Comparison of ENCODE assay signal across 13 mouse cellular contexts in the genomic region with DNA sequence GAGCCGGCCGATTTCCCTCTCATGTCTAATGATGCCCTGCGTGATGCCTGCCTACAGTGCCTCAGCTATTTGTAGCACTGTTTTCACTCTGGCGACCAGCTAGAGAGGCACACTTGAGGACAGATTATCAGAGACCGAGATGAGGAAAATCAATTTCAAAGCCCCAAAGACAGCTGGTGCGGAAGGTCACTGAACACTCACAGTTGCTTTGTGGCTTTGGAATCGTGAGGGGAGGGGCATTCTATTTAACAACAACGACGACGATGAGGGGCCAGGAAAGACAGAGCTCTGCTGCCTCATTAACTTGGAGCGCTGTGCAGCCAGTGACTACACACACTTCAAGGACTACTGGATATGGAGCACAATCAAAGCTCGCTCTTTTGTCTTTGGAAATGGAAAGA.
DNase-seq lines count a peak whose midpoint lies in the region; ATAC-seq and TF ChIP-seq lines count a peak whose summit lies in the region.
"Had no signal": no experiment of that assay in that cellular context is flagged by ENCODE, and none has a peak within 500 bp of the region (broad histone marks: within the 10 kb centered on the region; RNA-seq: fewer than 3 reads in every experiment).

No protein-coding gene starts in this region.

- no peak overlapping the region for H3K27ac ChIP-seq in layer of hippocampus, adult 2 months
- H3K27ac ChIP-seq in hindbrain, embryonic 15.5 days (replicated peaks): 0 out of 2 replicates have a peak overlapping the region, but pooled peaks have one; percentile 48
- H3K27ac ChIP-seq: limb, embryonic 13.5 days had no signal

- ATAC-seq in hindbrain, embryonic 15.5 days (ENCODE audit: low FRiP score, low read depth): peak; percentile 71
- ATAC-seq in activated CD4-positive, CD25-positive, alpha-beta regulatory T cell, adult 4 months: no peak

- H3K4me1 ChIP-seq in hindbrain, embryonic 15.5 days (replicated peaks): peaks cover 11% of the 10 kb centered on the region

- H3K9ac ChIP-seq in hindbrain, embryonic 15.5 days: 0 out of 2 replicates have a peak overlapping the region, but pooled peaks have one; percentile 8
- H3K9ac ChIP-seq: limb, embryonic 13.5 days had no signal

- WGBS in hindbrain, embryonic 15.5 days: 15% methylated on average over 12 of the region's 12 CpGs

- peak; percentile 13 for DNase-seq in adrenal gland, adult 2 months
- DNase-seq in adrenal gland, adult 18-20 months (ENCODE audit: low spot score in 2 of 2): no peak
- DNase-seq in layer of hippocampus, adult 2 months (ENCODE audit: low spot score in 2 of 2): no peak
- no peak for DNase-seq in layer of hippocampus, postnatal 25 days (ENCODE audit: extremely low spot score in 1 of 2, low spot score in 1 of 2)
- DNase-seq in retina, embryonic 14.5 days (ENCODE audit: low spot score): peak; percentile 79
- DNase-seq in layer of hippocampus, postnatal 14 days (ENCODE audit: low spot score in 2 of 2): no peak
- DNase-seq: cerebellum, adult 11 months; kidney, adult 9 months; right cerebral cortex, postnatal 14 days; thymus, postnatal 36 days had no signal

- H3K36me3 ChIP-seq in hindbrain, embryonic 15.5 days: no peaks in the 10 kb centered on the region

- TF ChIP-seq CTCF in layer of hippocampus, adult 2 months (conservative IDR thresholded peaks at IDR 0.05): no peak

- no peaks in the 10 kb centered on the region for H3K27me3 ChIP-seq in hindbrain, embryonic 15.5 days
- H3K27me3 ChIP-seq: limb, embryonic 13.5 days had no signal

- H3K4me2 ChIP-seq in hindbrain, embryonic 15.5 days: peak overlapping the region; percentile 50
- H3K4me2 ChIP-seq: limb, embryonic 13.5 days had no signal

- no peaks in the 10 kb centered on the region for H3K9me3 ChIP-seq in hindbrain, embryonic 15.5 days
- H3K9me3 ChIP-seq: limb, embryonic 13.5 days had no signal

- H3K4me3 ChIP-seq in layer of hippocampus, adult 2 months: peak overlapping the region; percentile 46
- H3K4me3 ChIP-seq in hindbrain, embryonic 15.5 days: peak overlapping the region; percentile 23; the same call in 1 of the 2 replicates
- H3K4me3 ChIP-seq: limb, embryonic 13.5 days had no signal

Comparison
In these comparisons a context has a peak if more than half of its experiments do, and no peak if none do; other contexts are left out.
1. DNase-seq: peak in adrenal gland, adult 2 months (single experiment) and retina, embryonic 14.5 days (single experiment); none in adrenal gland, adult 18-20 months (0 of 2), layer of hippocampus, adult 2 months (0 of 2), layer of hippocampus, postnatal 25 days (0 of 2) and layer of hippocampus, postnatal 14 days (0 of 2).